Mouse (Mus musculus) brown adipose tissue, adult 24 weeks (tissue): ENCODE data around the gene Csrnp3. TPM values are rescaled to one million over a fixed set of nuclear protein-coding genes. Genes with fewer than 3 reads are reported as not detected.
"Not testable (repeated sequence)": the region's sequence is repeated elsewhere in the genome, so short reads cannot be mapped to it uniquely, and the experiment has no call there.

Experiments
- H3K27ac ChIP-seq: fragments of 200-500 bp; replicated peaks from 2 replicates; pipeline ENCODE4 v1.5.1; 2012; ENCODE audit warnings: low read depth, mild to moderate bottlenecking, low read length
- H3K4me1 ChIP-seq: fragments of 200-500 bp; 2 replicates; pipeline ENCODE4 v1.6.1; 2012; ENCODE audit warnings: low read length, mixed read lengths; ENCODE audit not compliant: control insufficient read depth, insufficient read depth, insufficient read length
- H3K4me3 ChIP-seq: fragments of 200-500 bp; 2 replicates; pipeline ENCODE4 v1.5.1; 2012; ENCODE audit warnings: low read depth, mild to moderate bottlenecking, low read length, moderate library complexity; ENCODE audit not compliant: insufficient read depth
- polyA plus RNA-seq: library from polyadenylated mRNA; stranded (reverse); fragments of >200 nt; gene quantifications from 2 replicates; pipeline ENCODE4 v1.2.4, GENCODE M21; 2012; ENCODE audit not compliant: missing spikeins, insufficient read depth, insufficient read length

Csrnp3 gene
- polyA plus RNA-seq, 1 experiment = not detected

- Histone ChIP-seq H3K4me1 (no peaks in the 10 kb centered on the region; the same call in 1 of the 2 replicates), H3K27ac (no peak overlapping the region), H3K4me3 (no peak overlapping the region)
Observed at GRCm38 (mm10) chr2:65847463-65848110, 2.0 kb downstream of the Csrnp3 start.

GRCm38 (mm10) chr2:65848706-65849105 is 3.1 kb downstream of the Csrnp3 start:
- no peaks in the 10 kb centered on the region; the same call in 1 of the 2 replicates for H3K4me1 ChIP-seq

GRCm38 (mm10) chr2:65850282-65850681 is 4.7 kb downstream of the Csrnp3 start:
- not testable (repeated sequence) for H3K4me1 ChIP-seq, H3K27ac ChIP-seq, H3K4me3 ChIP-seq

More at GRCm38 (mm10) chr2:65848706-65849105, 3.1 kb downstream of the Csrnp3 start:
- no peak overlapping the region for H3K27ac ChIP-seq
- no peak overlapping the region for H3K4me3 ChIP-seq

- Histone ChIP-seq H3K27ac (no peak overlapping the region), H3K4me1 (no peaks in the 10 kb centered on the region), H3K4me3 (no peak overlapping the region)
Observed at GRCm38 (mm10) chr2:65856791-65857190, 11.2 kb downstream of the Csrnp3 start.

- H3K4me3 ChIP-seq = no peak overlapping the region
- H3K27ac ChIP-seq = no peak overlapping the region
- no peaks in the 10 kb centered on the region for H3K4me1 ChIP-seq
Observed at GRCm38 (mm10) chr2:65859767-65860727, 14.5 kb downstream of the Csrnp3 start.

- H3K4me3 ChIP-seq = no peak overlapping the region
- no peaks in the 10 kb centered on the region for H3K4me1 ChIP-seq
- H3K27ac ChIP-seq = no peak overlapping the region
Observed at GRCm38 (mm10) chr2:65864778-65865339, 19.3 kb downstream of the Csrnp3 start.

GRCm38 (mm10) chr2:65870919-65871582 is 25.5 kb downstream of the Csrnp3 start:
- no peak overlapping the region for H3K4me3 ChIP-seq
- no peaks in the 10 kb centered on the region for H3K4me1 ChIP-seq
- no peak overlapping the region for H3K27ac ChIP-seq

GRCm38 (mm10) chr2:65891590-65891989 is 46.0 kb downstream of the Csrnp3 start:
- Histone ChIP-seq H3K4me1 (no peaks in the 10 kb centered on the region), H3K4me3 (no peak overlapping the region), H3K27ac (no peak overlapping the region)

- Histone ChIP-seq H3K4me1 (no peaks in the 10 kb centered on the region), H3K4me3 (no peak overlapping the region), H3K27ac (no peak overlapping the region)
Observed at GRCm38 (mm10) chr2:65893241-65893640, 47.7 kb downstream of the Csrnp3 start.

- no peak overlapping the region for H3K27ac ChIP-seq
- no peak overlapping the region for H3K4me3 ChIP-seq
- no peaks in the 10 kb centered on the region for H3K4me1 ChIP-seq
Observed at GRCm38 (mm10) chr2:65894299-65894698, 48.7 kb downstream of the Csrnp3 start.

GRCm38 (mm10) chr2:65896542-65896941 is 51.0 kb downstream of the Csrnp3 start:
- no peak overlapping the region for H3K27ac ChIP-seq
- H3K4me1 ChIP-seq = no peaks in the 10 kb centered on the region
- H3K4me3 ChIP-seq = no peak overlapping the region

- no peak overlapping the region for H3K4me3 ChIP-seq
- no peaks in the 10 kb centered on the region for H3K4me1 ChIP-seq
- H3K27ac ChIP-seq = no peak overlapping the region
Observed at GRCm38 (mm10) chr2:65897084-65897483, 51.5 kb downstream of the Csrnp3 start.

GRCm38 (mm10) chr2:65899478-65899877 is 53.9 kb downstream of the Csrnp3 start:
- Histone ChIP-seq H3K4me3 (no peak overlapping the region), H3K4me1 (no peaks in the 10 kb centered on the region), H3K27ac (no peak overlapping the region)

GRCm38 (mm10) chr2:65908526-65908925 is 63.0 kb downstream of the Csrnp3 start:
- Histone ChIP-seq H3K27ac (no peak overlapping the region), H3K4me3 (no peak overlapping the region), H3K4me1 (no peaks in the 10 kb centered on the region)
